Mouse (Mus musculus) megakaryocyte progenitor cell, adult 5-6 weeks (primary cell): ENCODE results near the gene Nr6a1. TPM values are rescaled to one million over a fixed set of nuclear protein-coding genes. Genes with fewer than 3 reads are reported as not detected.

Experiments
- ATAC-seq: replicated peaks from 2 replicates; pipeline ENCODE4 v1.8.0; 2016; ENCODE audit warnings: mild to moderate bottlenecking, moderate TSS enrichment, inconsistent platforms; ENCODE audit not compliant: poor library complexity
- total RNA-seq, 2 experiments: library from RNA; stranded (forward) in 1 of 2; stranded (reverse) in 1 of 2; fragments of 157-497, 149-512 nt in 1 of 2; fragments of 200-1000 nt in 1 of 2; gene quantifications; 2 replicates each; pipeline versions ENCODE4 v1.2.3 to v1.2.4; 2015 to 2017

Gene Nr6a1
- total RNA-seq, 2 experiments from 2014 or later, result 1.3 to 2.7 TPM

DNA sequence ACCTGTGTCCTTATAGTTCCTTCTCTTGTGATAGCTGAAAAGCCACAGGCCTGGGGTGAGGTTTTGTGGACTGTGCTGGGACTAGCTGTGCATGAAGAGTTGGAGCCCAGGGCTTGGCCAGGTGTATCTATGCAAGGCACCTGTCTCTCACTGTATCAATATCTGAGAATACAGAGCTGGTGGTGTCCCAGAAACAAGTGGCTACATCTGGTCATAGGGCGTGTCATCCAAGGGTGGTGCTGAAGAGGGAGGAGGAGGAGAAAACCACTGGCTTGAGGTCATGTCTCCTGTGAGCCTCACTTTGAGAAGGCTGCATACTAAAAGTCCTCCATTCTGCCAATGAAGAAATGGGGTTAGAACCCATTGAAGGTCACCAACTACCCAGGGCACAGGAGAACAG is 10.5 kb upstream of the Nr6a1 start:
- ATAC-seq, result peak; percentile 56

- ATAC-seq, result no peak
Measured at GRCm38 (mm10) chr2:38937396-38937795, 9.9 kb upstream of the Nr6a1 start.

GRCm38 (mm10) chr2:38936721-38937378 is 9.4 kb upstream of the Nr6a1 start:
- peak; percentile 12; the same call in 1 of the 2 replicates for ATAC-seq

DNA sequence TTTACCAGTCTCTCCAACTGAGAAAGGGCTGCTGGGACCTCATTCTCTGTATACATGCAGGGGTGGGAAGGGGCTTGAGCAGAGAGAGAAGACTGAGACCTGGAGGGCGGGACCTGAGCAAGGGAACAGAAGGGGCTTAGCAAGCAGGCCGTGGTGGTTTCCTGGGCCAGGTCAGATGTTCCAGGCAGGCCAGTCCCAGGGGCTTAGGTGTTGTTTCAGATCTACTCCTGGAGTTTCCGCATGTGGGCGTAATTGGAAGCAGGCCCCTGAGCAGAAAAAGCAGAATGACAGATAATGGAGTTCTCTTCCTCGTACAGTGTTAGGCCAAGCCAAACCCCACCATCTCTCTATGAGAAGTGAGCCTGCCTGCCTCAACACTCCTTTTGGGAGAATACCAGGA is 7.4 kb upstream of the Nr6a1 start:
- ATAC-seq, result no peak

- no peak for ATAC-seq
Measured at GRCm38 (mm10) chr2:38933931-38934330, 6.4 kb upstream of the Nr6a1 start.

DNA sequence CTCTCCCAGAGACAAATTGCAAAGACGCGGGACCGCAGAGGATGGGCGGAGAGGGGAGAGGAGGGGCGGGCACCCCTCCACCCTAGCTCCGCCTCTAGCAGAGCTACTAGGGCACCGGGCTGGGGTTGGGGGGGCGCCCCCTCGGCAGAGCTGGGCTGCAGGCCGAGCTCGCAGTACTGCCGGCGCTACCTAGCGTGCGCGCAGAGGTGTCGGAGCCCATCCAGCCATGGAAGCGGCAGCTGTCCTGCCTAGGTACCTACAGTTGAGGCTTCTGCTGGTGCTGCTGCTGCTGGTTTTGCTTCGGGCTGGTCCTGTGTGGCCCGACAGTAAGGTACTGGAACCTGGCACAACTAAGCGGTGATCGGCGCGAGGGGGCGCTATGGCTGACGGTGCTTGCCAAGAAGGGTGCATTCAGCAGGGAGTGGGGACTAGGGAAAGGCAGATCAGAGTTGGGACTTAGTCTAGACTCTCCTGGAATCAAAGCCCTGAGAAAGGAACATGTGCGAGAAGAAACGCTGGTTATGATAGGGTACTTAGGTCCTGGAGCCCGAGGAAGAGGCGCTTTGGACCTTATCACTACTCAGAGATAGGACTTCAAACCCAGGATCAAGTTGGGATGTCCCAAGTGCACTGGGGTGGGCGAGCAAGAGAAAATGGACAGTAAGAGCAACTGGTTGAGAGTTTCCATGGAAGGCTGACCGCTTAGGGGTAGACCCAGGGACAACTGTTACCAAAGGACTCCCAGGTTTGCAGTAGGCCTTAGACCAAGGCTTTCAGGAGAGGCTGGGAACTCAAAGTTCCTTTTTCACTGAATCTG is 4.6 kb upstream of the Nr6a1 start, which contains the start of gene Olfml2a:
Gene Olfml2a, plus strand, starts transcription at position 128 of the 817 bp plus-strand sequence.
- peak; percentile 78 for ATAC-seq

- ATAC-seq, result no peak
Measured at GRCm38 (mm10) chr2:38930269-38930668, 2.8 kb upstream of the Nr6a1 start.

GRCm38 (mm10) chr2:38926145-38926891 is 1.2 kb downstream of the Nr6a1 start:
- ATAC-seq, result peak; percentile 92

DNA sequence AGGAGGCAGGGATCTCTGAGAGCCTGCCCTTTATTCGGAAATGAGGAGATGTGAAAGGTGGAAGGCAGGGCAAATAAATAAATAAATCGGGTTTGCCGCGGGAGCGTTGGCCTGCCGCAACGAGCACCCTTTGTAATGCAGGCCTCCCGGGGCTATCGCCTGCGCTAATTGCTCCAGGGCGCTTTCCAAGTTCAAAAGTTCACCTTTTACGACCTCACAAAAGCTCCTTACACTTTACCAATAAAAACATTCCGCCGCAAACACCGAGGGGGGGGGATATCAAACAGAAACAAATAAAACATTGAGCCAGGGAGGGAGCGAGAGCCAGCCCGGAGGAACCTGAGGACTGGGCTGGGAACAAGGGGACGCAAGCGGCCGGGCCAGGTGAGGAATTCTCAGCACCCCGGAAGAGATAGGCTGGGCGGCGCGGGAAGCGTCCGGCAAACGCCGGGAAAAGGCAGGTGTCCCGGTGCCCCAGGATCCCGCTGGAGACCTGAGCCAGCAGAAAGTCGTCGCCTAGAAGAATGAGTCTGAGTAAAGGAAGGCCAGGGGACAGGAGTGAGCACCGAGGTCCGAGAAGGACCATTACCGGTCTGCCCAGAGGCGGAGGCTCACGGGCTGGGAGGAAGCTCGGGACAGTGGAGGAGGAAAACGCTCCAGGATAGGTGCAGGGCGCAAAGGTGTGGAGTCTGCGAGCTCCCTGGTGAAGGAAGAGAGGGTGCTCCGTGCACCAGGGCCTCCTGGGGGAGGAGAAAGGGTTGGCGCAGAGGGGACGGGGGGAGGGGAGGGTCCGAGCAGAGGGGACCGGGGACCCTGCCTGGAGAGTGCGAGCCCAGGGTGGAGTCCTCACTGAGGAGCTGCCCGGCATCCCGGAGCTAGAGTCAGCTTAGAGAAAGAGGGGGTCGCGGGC is 2.1 kb downstream of the Nr6a1 start:
- ATAC-seq, result no peak

- ATAC-seq, result no peak
Measured at GRCm38 (mm10) chr2:38924571-38924970, 2.9 kb downstream of the Nr6a1 start.

GRCm38 (mm10) chr2:38923911-38924310 is 3.6 kb downstream of the Nr6a1 start:
- no peak for ATAC-seq

DNA sequence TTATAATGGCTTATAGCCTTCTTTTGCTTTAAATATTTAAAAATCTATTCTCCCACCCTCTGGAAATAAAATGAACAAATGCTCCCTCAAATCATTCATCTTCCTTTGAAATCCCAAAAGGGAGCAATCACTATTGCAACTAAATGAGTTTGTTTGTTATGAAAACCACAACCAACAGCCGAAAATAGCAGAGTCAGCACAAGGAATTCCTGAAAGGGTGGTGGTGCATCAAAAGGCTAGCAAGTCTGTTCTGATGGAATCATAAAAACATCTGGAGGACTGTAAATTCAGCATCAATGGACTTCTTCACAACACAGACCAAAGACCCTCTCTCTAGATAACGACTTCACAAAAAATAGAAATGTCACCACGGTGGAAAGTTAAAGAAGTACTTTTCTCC is 4.0 kb downstream of the Nr6a1 start:
- no peak for ATAC-seq

- no peak for ATAC-seq
Measured at GRCm38 (mm10) chr2:38921374-38921773, 6.1 kb downstream of the Nr6a1 start.

DNA sequence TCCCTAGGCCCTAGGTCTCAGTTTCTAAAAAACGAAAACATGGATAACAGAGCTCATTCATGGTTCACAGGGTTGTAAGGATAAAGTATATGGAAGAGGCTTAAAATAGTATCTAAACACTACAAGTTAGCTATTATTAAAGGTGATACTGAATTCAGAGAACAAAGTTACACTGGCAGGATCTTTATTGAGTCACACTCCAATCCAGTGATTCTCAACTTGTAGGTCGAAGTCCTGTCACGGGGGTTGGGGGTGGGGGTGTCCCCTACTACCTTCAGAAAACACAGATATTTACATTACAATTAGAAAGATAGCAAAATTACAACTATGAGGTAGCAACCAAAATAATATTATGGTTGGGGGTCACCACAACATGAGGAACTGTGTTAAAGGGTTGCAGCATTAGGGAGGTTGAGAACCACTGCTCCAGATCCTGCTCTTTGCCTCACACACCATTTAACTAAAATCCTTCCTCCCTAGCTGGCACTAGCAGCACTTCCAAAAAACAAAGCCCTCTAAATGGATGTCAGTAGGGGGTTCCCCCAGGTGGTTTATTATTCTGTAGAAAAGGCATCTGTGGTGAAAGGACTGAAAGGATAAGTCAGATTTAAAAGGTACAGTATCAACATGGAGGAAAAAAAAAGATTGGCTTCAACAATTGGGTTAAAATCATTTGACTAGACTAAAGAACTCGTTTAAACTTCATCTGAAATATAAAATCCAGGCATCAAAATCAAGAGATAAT is 10.4 kb downstream of the Nr6a1 start:
- no peak for ATAC-seq

DNA sequence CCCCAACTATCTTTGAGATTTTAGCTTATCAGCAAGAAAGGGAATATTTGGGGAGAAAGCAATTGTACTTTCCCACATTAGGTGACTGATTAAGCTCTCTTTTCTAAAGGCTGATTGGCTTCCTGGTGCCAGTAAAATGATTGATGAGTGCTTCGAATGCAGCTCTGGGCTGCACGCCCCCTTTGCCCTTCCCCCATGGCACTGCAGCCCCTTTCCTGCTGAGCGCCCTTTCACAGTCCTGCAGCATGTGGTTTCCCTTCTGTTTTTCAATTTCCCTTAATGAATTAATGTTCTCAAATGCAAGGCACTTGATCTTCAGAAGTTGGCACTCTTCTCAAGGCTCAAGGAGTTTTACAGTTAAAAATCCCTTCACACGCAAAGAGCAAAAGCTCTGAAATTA is 12.5 kb downstream of the Nr6a1 start:
- ATAC-seq, result no peak

- ATAC-seq, result no peak
Measured at GRCm38 (mm10) chr2:38914517-38914916, 13.0 kb downstream of the Nr6a1 start.

DNA sequence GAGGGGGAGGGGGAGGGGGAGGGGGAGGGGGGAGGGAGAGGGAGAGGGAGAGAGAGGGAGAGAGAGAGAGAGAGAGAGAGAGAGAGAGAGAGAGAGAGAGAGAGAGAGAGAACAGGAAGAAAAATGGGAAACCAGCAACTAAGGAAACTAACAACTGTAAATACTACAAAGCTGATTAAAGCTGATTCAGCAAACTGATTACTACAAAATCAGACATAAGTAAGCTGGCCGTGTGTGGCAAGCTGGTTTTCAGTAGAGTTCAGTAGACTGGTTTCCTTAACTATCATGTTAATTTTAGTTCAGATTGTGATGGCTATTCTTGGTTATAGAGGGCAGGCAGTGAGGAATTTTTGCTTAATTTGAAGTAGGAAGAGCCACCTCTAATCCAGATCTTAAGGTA is 18.9 kb downstream of the Nr6a1 start:
- no peak for ATAC-seq

DNA sequence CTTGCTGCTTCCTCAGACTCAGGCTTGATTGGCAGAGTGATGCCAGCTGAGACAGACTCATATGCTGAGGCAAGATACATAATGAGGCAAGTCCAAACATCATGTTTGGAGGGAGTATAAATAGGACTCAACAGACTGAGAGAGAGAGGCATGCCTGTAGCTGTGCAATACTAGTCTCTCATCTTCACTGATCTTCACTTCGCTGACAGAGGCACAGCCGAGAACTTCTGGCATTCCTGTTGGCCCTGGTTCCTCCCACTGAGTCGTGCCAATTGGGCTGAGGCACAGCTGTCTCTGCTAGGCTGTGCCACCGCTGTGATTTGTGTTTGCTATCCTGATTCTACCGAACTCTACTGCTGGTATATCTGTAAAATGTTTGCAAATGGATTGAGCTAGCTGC is 21.4 kb downstream of the Nr6a1 start:
- no peak for ATAC-seq

- ATAC-seq, result no peak
Measured at GRCm38 (mm10) chr2:38904290-38904689, 23.2 kb downstream of the Nr6a1 start.

DNA sequence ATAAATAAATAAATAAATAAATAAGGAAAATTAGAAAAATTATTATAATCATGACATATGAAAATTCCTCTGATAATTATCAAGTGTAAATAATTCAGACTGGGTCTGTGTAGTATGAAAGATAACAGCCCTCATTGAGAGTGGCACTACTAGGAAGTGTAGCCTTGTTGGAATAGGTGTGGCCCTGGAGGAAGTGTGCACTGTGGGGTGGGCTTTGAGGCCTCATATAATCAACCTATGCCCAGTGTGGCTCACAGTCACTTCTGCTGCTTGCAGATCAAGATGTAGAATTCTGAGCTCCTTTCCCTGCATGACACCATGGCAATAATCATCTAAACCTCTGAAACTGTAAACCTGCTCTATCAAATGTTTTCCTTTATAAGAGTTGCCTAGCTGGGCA is 24.6 kb downstream of the Nr6a1 start:
- ATAC-seq, result 0 out of 2 replicates have a peak, but pooled peaks have one; percentile 26
